Mouse (Mus musculus) MEL (cell line): ENCODE data around the gene Lrfn1.

Source experiments
- CTCF ChIP-seq, 3 experiments: IDR thresholded peaks in 2 of 3; conservative IDR thresholded peaks in 1 of 3; 2 replicates each; pipeline ENCODE4 v1.5.1; 2011 to 2012; ENCODE audit warnings: low read length in 3 of 3, low read depth in 2 of 3, mild to moderate bottlenecking in 2 of 3, improper control_type of control experiment in 1 of 3, inconsistent platforms in 1 of 3, mixed read lengths in 1 of 3, moderate library complexity in 1 of 3; ENCODE audit not compliant: control insufficient read depth in 1 of 3, insufficient read depth in 1 of 3, poor library complexity in 1 of 3, severe bottlenecking in 1 of 3
- EP300 ChIP-seq, 2 experiments: IDR thresholded peaks; 2 replicates each; pipeline ENCODE4 v1.6.1; 2011; ENCODE audit warnings: improper control_type of control experiment in 2 of 2, low read length in 2 of 2, low read depth in 1 of 2, mild to moderate bottlenecking in 1 of 2
- GATA1 ChIP-seq: IDR thresholded peaks from 2 replicates; pipeline ENCODE4 v1.6.1; 2011; ENCODE audit warnings: low read depth, low read length, improper control_type of control experiment
- MAFK ChIP-seq: IDR thresholded peaks from 2 replicates; pipeline ENCODE4 v1.6.1; 2011; ENCODE audit warnings: low read depth, mild to moderate bottlenecking, low read length, improper control_type of control experiment, borderline replicate concordance
- MAX ChIP-seq: IDR thresholded peaks from 2 replicates; pipeline ENCODE4 v1.6.1; 2011; ENCODE audit warnings: low read length, improper control_type of control experiment
- MEF2A ChIP-seq: IDR thresholded peaks from 2 replicates; pipeline ENCODE4 v1.6.1; 2014; ENCODE audit warnings: low read depth, mild to moderate bottlenecking, inconsistent platforms, low read length, improper control_type of control experiment; ENCODE audit not compliant: poor library complexity, insufficient replicate concordance, severe bottlenecking; ENCODE audit errors: extremely low read depth
- POLR2A ChIP-seq, 2 experiments: IDR thresholded peaks; 2 replicates each; pipeline ENCODE4 v1.6.1; 2011 to 2012; ENCODE audit warnings: low read length in 2 of 2, mild to moderate bottlenecking in 2 of 2, control low read depth in 1 of 2, improper control_type of control experiment in 1 of 2, low read depth in 1 of 2, moderate library complexity in 1 of 2; ENCODE audit not compliant: control insufficient read depth in 1 of 2, insufficient read depth in 1 of 2, poor library complexity in 1 of 2
- SMC3 ChIP-seq: IDR thresholded peaks from 2 replicates; pipeline ENCODE4 v1.6.1; 2011; ENCODE audit warnings: low read depth, low read length, improper control_type of control experiment
- TAL1 ChIP-seq: IDR thresholded peaks from 2 replicates; pipeline ENCODE4 v1.6.1; 2012; ENCODE audit warnings: mild to moderate bottlenecking, inconsistent platforms, low read length, moderate library complexity, mixed read lengths
- USF1 ChIP-seq: IDR thresholded peaks from 2 replicates; pipeline ENCODE4 v1.6.1; 2014; ENCODE audit warnings: low read depth, mild to moderate bottlenecking, inconsistent platforms, low read length, improper control_type of control experiment, moderate library complexity
- ZNF384 ChIP-seq: IDR thresholded peaks from 2 replicates; pipeline ENCODE4 v1.6.1; 2012; ENCODE audit warnings: low read depth, mild to moderate bottlenecking, inconsistent platforms, low read length, improper control_type of control experiment

DNA sequence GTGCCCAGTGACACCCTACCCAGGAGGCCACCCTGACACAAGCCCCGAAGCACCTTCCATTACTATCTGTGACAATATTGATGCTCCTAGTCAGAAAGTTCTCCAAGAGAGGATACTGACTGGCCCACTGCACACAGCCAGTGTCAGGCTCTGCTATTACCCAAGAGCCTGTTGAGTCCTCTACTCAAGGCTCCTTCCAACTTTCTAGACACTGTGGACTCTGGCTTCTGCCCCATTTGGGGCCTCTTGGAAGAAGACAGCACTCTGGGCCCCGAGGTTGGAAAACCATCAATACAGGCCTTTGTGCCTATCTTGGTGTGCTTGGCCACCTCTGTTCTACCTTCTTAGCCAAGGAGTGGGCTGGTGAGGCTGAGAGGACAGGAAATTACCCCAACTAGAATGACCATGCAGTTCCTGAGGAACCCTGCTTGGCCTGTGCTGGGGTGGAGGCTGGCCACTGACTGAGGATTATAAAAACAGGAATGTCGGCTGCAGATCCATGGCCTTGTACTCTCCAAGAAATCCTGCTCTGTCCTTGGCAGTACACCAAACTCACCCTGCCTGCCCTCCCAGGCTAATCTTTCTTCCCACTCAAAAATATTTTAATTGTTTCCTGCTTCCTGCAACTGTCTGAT is 40.8 kb upstream of the Lrfn1 start:
- no peak for TF ChIP-seq CTCF (IDR thresholded peaks at IDR 0.05 in 2 of 3, conservative IDR thresholded peaks at IDR 0.05 in 1 of 3; ENCODE audit: control insufficient read depth in 1 of 3, insufficient read depth in 1 of 3, low read depth in 2 of 3, low read length in 3 of 3, poor library complexity in 1 of 3, severe bottlenecking in 1 of 3)
- no peak for TF ChIP-seq TAL1
- TF ChIP-seq MAFK: no peak
- TF ChIP-seq GATA1: no peak
- no peak for TF ChIP-seq USF1
- no peak for TF ChIP-seq MAX
- TF ChIP-seq POLR2A (IDR thresholded peaks at IDR 0.05; ENCODE audit: control insufficient read depth in 1 of 2, insufficient read depth in 1 of 2, low read depth in 1 of 2, low read length in 2 of 2, poor library complexity in 1 of 2): no peak
- no peak for TF ChIP-seq SMC3
- no peak for TF ChIP-seq MEF2A
- TF ChIP-seq ZNF384: no peak
- no peak for TF ChIP-seq EP300 (IDR thresholded peaks at IDR 0.05; ENCODE audit: low read depth in 1 of 2, low read length in 2 of 2)
